Mouse (Mus musculus) MEL (cell line): ENCODE results near the gene Kcnj2. TPM values are rescaled to one million over a fixed set of nuclear protein-coding genes. Genes with fewer than 3 reads are reported as not detected.

Experiments used
- DNase-seq: peaks from one replicate; pipeline ENCODE4 v3.0.0; 2011; ENCODE audit warnings: low read depth, low spot score
- H3K27ac ChIP-seq: 2 replicates; pipeline ENCODE4 v1.5.1; 2012; ENCODE audit warnings: low read depth, mild to moderate bottlenecking, control low read depth, low read length, moderate library complexity; ENCODE audit not compliant: control insufficient read depth
- H3K27me3 ChIP-seq, 2 experiments: fragments of 150-350 bp in 1 of 2; sonication (generic) in 1 of 2; 2 replicates each; pipeline ENCODE4 v1.6.1; 2012; ENCODE audit warnings: low read length in 2 of 2, mild to moderate bottlenecking in 2 of 2, improper control_type of control experiment in 1 of 2, moderate library complexity in 1 of 2; ENCODE audit not compliant: insufficient read depth in 2 of 2, control insufficient read depth in 1 of 2
- H3K36me3 ChIP-seq, 2 experiments: 2 replicates each; pipeline ENCODE4 v1.6.1; 2012 to 2014; ENCODE audit warnings: low read length in 2 of 2, improper control_type of control experiment in 1 of 2, inconsistent platforms in 1 of 2, mild to moderate bottlenecking in 1 of 2; ENCODE audit not compliant: insufficient read depth in 2 of 2, control insufficient read depth in 1 of 2
- H3K4me1 ChIP-seq, 2 experiments: fragments of 150-350 bp in 1 of 2; sonication (generic) in 1 of 2; 2 replicates each; pipeline ENCODE4 v1.6.1; 2012; ENCODE audit warnings: low read length in 2 of 2, improper control_type of control experiment in 1 of 2, mild to moderate bottlenecking in 1 of 2; ENCODE audit not compliant: insufficient read depth in 2 of 2, control insufficient read depth in 1 of 2
- H3K4me3 ChIP-seq, 2 experiments: fragments of 150-350 bp in 1 of 2; sonication (generic) in 1 of 2; 2 replicates each; pipeline ENCODE4 v1.5.1; 2012; ENCODE audit warnings: low read depth in 2 of 2, low read length in 2 of 2, mild to moderate bottlenecking in 2 of 2, moderate library complexity in 2 of 2, control low read depth in 1 of 2, improper control_type of control experiment in 1 of 2; ENCODE audit not compliant: control insufficient read depth in 1 of 2, insufficient read depth in 1 of 2
- H3K79me2 ChIP-seq: 2 replicates; pipeline ENCODE4 v1.6.1; 2012; ENCODE audit warnings: mild to moderate bottlenecking, low read length, moderate library complexity; ENCODE audit not compliant: control insufficient read depth, poor library complexity, insufficient read depth
- H3K9ac ChIP-seq: 2 replicates; pipeline ENCODE4 v1.6.1; 2012; ENCODE audit warnings: low read depth, mild to moderate bottlenecking, control low read depth, low read length, moderate library complexity; ENCODE audit not compliant: control insufficient read depth, poor library complexity, severe bottlenecking
- H3K9me3 ChIP-seq: fragments of 150-350 bp; sonication (generic); replicated peaks from 2 replicates; pipeline ENCODE4 v1.6.1; 2012; ENCODE audit warnings: mild to moderate bottlenecking, low read length, improper control_type of control experiment, moderate library complexity; ENCODE audit not compliant: insufficient read depth
- CHD1 ChIP-seq: IDR thresholded peaks from 2 replicates; pipeline ENCODE4 v1.6.1; 2012; ENCODE audit warnings: low read depth, mild to moderate bottlenecking, inconsistent platforms, low read length, improper control_type of control experiment
- CTCF ChIP-seq, 3 experiments: IDR thresholded peaks in 2 of 3; conservative IDR thresholded peaks in 1 of 3; 2 replicates each; pipeline ENCODE4 v1.5.1; 2011 to 2012; ENCODE audit warnings: low read length in 3 of 3, low read depth in 2 of 3, mild to moderate bottlenecking in 2 of 3, improper control_type of control experiment in 1 of 3, inconsistent platforms in 1 of 3, mixed read lengths in 1 of 3, moderate library complexity in 1 of 3; ENCODE audit not compliant: control insufficient read depth in 1 of 3, insufficient read depth in 1 of 3, poor library complexity in 1 of 3, severe bottlenecking in 1 of 3
- E2F4 ChIP-seq: IDR thresholded peaks from 2 replicates; pipeline ENCODE4 v1.6.1; 2011; ENCODE audit warnings: low read depth, low read length, improper control_type of control experiment, borderline replicate concordance
- ELF1 ChIP-seq: IDR thresholded peaks from 2 replicates; pipeline ENCODE4 v1.6.1; 2014; ENCODE audit warnings: low read depth, mild to moderate bottlenecking, inconsistent platforms, low read length, improper control_type of control experiment, moderate library complexity
- EP300 ChIP-seq, 2 experiments: IDR thresholded peaks; 2 replicates each; pipeline ENCODE4 v1.6.1; 2011; ENCODE audit warnings: improper control_type of control experiment in 2 of 2, low read length in 2 of 2, low read depth in 1 of 2, mild to moderate bottlenecking in 1 of 2
- ETS1 ChIP-seq: IDR thresholded peaks from 2 replicates; pipeline ENCODE4 v1.6.1; 2012; ENCODE audit warnings: low read depth, mild to moderate bottlenecking, inconsistent platforms, low read length, improper control_type of control experiment, moderate library complexity
- GABPA ChIP-seq: IDR thresholded peaks from 2 replicates; pipeline ENCODE4 v1.6.1; 2012; ENCODE audit warnings: low read depth, mild to moderate bottlenecking, inconsistent platforms, low read length, improper control_type of control experiment, moderate library complexity
- HCFC1 ChIP-seq: IDR thresholded peaks from 2 replicates; pipeline ENCODE4 v1.6.1; 2012; ENCODE audit warnings: low read depth, mild to moderate bottlenecking, inconsistent platforms, low read length, improper control_type of control experiment, moderate library complexity
- JUND ChIP-seq: IDR thresholded peaks from 2 replicates; pipeline ENCODE4 v1.6.1; 2011; ENCODE audit warnings: low read depth, mild to moderate bottlenecking, improper control_type of control experiment, low read length
- MAFK ChIP-seq: IDR thresholded peaks from 2 replicates; pipeline ENCODE4 v1.6.1; 2011; ENCODE audit warnings: low read depth, mild to moderate bottlenecking, low read length, improper control_type of control experiment, borderline replicate concordance
- MAZ ChIP-seq: IDR thresholded peaks from 2 replicates; pipeline ENCODE4 v1.6.1; 2012; ENCODE audit warnings: low read depth, mild to moderate bottlenecking, inconsistent platforms, low read length, improper control_type of control experiment
- MXI1 ChIP-seq: IDR thresholded peaks from 2 replicates; pipeline ENCODE4 v1.6.1; 2011; ENCODE audit warnings: mild to moderate bottlenecking, low read depth, low read length, improper control_type of control experiment
- MYC ChIP-seq: IDR thresholded peaks from 2 replicates; pipeline ENCODE4 v1.6.1; 2011; ENCODE audit warnings: low read depth, mild to moderate bottlenecking, low read length, improper control_type of control experiment, moderate library complexity
- NELFE ChIP-seq: IDR thresholded peaks from 2 replicates; pipeline ENCODE4 v1.6.1; 2011; ENCODE audit warnings: low read depth, low read length, improper control_type of control experiment
- NRF1 ChIP-seq: IDR thresholded peaks from 2 replicates; pipeline ENCODE4 v1.6.1; 2014; ENCODE audit warnings: low read depth, mild to moderate bottlenecking, inconsistent platforms, low read length, improper control_type of control experiment, moderate library complexity; ENCODE audit not compliant: poor library complexity, insufficient read depth, severe bottlenecking
- POLR2A ChIP-seq, 2 experiments: IDR thresholded peaks; 2 replicates each; pipeline ENCODE4 v1.6.1; 2011 to 2012; ENCODE audit warnings: low read length in 2 of 2, mild to moderate bottlenecking in 2 of 2, control low read depth in 1 of 2, improper control_type of control experiment in 1 of 2, low read depth in 1 of 2, moderate library complexity in 1 of 2; ENCODE audit not compliant: control insufficient read depth in 1 of 2, insufficient read depth in 1 of 2, poor library complexity in 1 of 2
- POLR2AphosphoS5 ChIP-seq: IDR thresholded peaks from 2 replicates; pipeline ENCODE4 v1.6.1; 2012; ENCODE audit warnings: low read depth, borderline replicate concordance, mild to moderate bottlenecking, inconsistent platforms, low read length, moderate library complexity, mixed read lengths
- RAD21 ChIP-seq: IDR thresholded peaks from 2 replicates; pipeline ENCODE4 v1.6.1; 2011; ENCODE audit warnings: mild to moderate bottlenecking, low read depth, low read length, improper control_type of control experiment
- RCOR1 ChIP-seq: IDR thresholded peaks from 2 replicates; pipeline ENCODE4 v1.6.1; 2012; ENCODE audit warnings: low read depth, mild to moderate bottlenecking, inconsistent platforms, low read length, improper control_type of control experiment
- SIN3A ChIP-seq: IDR thresholded peaks from 2 replicates; pipeline ENCODE4 v1.6.1; 2012; ENCODE audit warnings: low read length, improper control_type of control experiment, inconsistent platforms
- SMC3 ChIP-seq: IDR thresholded peaks from 2 replicates; pipeline ENCODE4 v1.6.1; 2011; ENCODE audit warnings: low read depth, low read length, improper control_type of control experiment
- TCF12 ChIP-seq: IDR thresholded peaks from 2 replicates; pipeline ENCODE4 v1.6.1; 2014; ENCODE audit warnings: low read depth, mild to moderate bottlenecking, inconsistent platforms, low read length, improper control_type of control experiment, moderate library complexity
- UBTF ChIP-seq: IDR thresholded peaks from 2 replicates; pipeline ENCODE4 v1.6.1; 2012; ENCODE audit warnings: low read depth, mild to moderate bottlenecking, inconsistent platforms, low read length, improper control_type of control experiment, moderate library complexity, borderline replicate concordance; ENCODE audit not compliant: insufficient read depth
- USF2 ChIP-seq, 2 experiments: IDR thresholded peaks; 2 replicates each; pipeline ENCODE4 v1.6.1; 2011 to 2012; ENCODE audit warnings: improper control_type of control experiment in 2 of 2, low read length in 2 of 2, borderline replicate concordance in 1 of 2, inconsistent platforms in 1 of 2, low read depth in 1 of 2, mild to moderate bottlenecking in 1 of 2; ENCODE audit not compliant: insufficient read depth in 1 of 2
- ZC3H11A ChIP-seq: IDR thresholded peaks from 2 replicates; pipeline ENCODE4 v1.6.1; 2012; ENCODE audit warnings: low read depth, mild to moderate bottlenecking, inconsistent platforms, low read length, improper control_type of control experiment
- ZMIZ1 ChIP-seq: IDR thresholded peaks from 2 replicates; pipeline ENCODE4 v1.6.1; 2012; ENCODE audit warnings: low read depth, mild to moderate bottlenecking, inconsistent platforms, low read length, improper control_type of control experiment, moderate library complexity
- ZNF384 ChIP-seq: IDR thresholded peaks from 2 replicates; pipeline ENCODE4 v1.6.1; 2012; ENCODE audit warnings: low read depth, mild to moderate bottlenecking, inconsistent platforms, low read length, improper control_type of control experiment
- polyA plus RNA-seq, 2 experiments: library from polyadenylated mRNA; stranded (reverse) in 1 of 2; unstranded in 1 of 2; fragments of >175 nt in 1 of 2; fragments of >200 nt in 1 of 2; gene quantifications; 2 replicates each; pipeline versions ENCODE4 v1.2.1 to v1.2.4; 2012; ENCODE audit warnings: low replicate concordance in 2 of 2, low read depth in 1 of 2; ENCODE audit not compliant: insufficient read length in 2 of 2, insufficient read depth in 1 of 2, missing spikeins in 1 of 2
- total RNA-seq: library from RNA; depleted of rRNA; stranded (reverse); fragments of 300-350 nt; gene quantifications from 2 replicates; pipeline ENCODE4 v1.2.3, GENCODE M21; 2012; rRNA removed

Gene Kcnj2
- not detected in 2 replicates for total RNA-seq
- polyA plus RNA-seq: not detected

DNA sequence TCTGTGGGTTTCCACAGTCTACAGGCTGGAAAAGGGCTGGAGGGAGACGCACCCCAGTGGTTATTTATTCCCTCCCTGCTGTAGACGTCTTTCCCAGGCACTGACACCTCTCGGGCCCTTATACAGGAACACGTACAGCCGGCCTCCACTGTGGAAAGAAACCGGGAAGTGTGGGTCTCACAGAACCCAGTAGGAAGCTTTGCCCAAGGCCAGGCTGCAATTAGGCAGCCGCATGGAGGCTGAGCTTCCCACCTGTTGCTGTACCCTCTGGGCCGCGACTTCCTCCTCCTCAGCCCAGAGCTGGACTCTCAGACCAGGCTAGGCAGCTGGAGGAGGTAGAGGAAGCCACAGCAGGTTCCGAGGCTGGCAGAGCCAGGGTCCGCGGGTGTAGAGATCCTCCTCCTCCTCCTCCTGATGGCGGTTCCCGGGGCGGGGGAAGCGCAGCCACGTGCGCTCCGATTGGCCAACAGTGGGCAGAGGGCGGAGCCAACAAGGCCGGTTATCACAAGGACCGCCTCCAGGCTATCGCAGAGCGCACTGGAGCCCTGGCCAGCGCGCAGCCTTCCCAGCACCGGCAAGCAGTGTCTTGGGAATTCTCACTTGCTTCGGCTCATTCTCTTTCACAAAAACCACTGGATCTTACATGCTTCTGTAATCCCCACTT is at the start of gene Kcnj2:
Gene Kcnj2, plus strand, starts transcription at position 530 of the 664 bp plus-strand sequence.
- Histone ChIP-seq H3K79me2 (no peaks in the 10 kb centered on the region), H3K27ac (no peak within 1 kb of the TSS), H3K27me3 (no peaks in the 10 kb centered on the region)

DNA sequence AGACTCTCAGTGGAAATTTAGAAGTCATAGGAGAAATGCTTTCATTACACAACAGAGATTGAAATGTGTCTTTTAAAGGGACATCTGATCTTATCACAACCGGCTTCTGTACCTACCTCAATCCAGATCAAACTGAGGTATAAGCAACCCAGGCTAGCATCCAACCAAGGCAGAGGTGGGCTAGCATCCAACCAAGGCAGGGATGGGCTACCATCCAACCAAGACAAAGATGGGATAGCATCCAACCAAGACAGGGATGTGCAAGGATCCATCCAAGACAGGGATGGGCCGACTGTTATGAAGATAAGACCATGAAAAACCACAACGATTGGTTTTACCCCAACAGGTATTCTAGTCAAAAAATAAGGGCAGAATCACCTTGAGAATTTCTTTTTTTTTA is 49.8 kb upstream of the Kcnj2 start:
- H3K4me3 ChIP-seq: no peak overlapping the region
- no peaks in the 10 kb centered on the region for H3K9me3 ChIP-seq
- no peak for TF ChIP-seq MYC
- TF ChIP-seq CTCF (IDR thresholded peaks at IDR 0.05 in 2 of 3, conservative IDR thresholded peaks at IDR 0.05 in 1 of 3; ENCODE audit: control insufficient read depth in 1 of 3, insufficient read depth in 1 of 3, low read depth in 2 of 3, low read length in 3 of 3, poor library complexity in 1 of 3, severe bottlenecking in 1 of 3): no peak
- TF ChIP-seq SIN3A: no peak
- no peak for TF ChIP-seq USF2 (IDR thresholded peaks at IDR 0.05; ENCODE audit: borderline replicate concordance in 1 of 2, insufficient read depth in 1 of 2, low read depth in 1 of 2, low read length in 2 of 2)
- no peak for TF ChIP-seq JUND
- TF ChIP-seq EP300 (IDR thresholded peaks at IDR 0.05; ENCODE audit: low read depth in 1 of 2, low read length in 2 of 2): no peak
- no peak for TF ChIP-seq NELFE
- TF ChIP-seq POLR2AphosphoS5: no peak
- TF ChIP-seq RCOR1: no peak
- no peak for TF ChIP-seq ELF1
- no peak for TF ChIP-seq MXI1
- TF ChIP-seq NRF1: no peak
- no peak for TF ChIP-seq UBTF
- TF ChIP-seq HCFC1: no peak
- no peak for TF ChIP-seq POLR2A (IDR thresholded peaks at IDR 0.05; ENCODE audit: control insufficient read depth in 1 of 2, insufficient read depth in 1 of 2, low read depth in 1 of 2, low read length in 2 of 2, poor library complexity in 1 of 2)
- no peak for TF ChIP-seq CHD1
- no peak for TF ChIP-seq ZC3H11A
- TF ChIP-seq MAZ: no peak
- TF ChIP-seq RAD21: no peak
- no peak for DNase-seq
- H3K27me3 ChIP-seq: no peaks in the 10 kb centered on the region
- no peak overlapping the region for H3K9ac ChIP-seq
- H3K36me3 ChIP-seq: no peaks in the 10 kb centered on the region
- H3K79me2 ChIP-seq: no peaks in the 10 kb centered on the region
- H3K4me1 ChIP-seq: no peaks in the 10 kb centered on the region
- H3K27ac ChIP-seq: no peak overlapping the region

More for the DNA sequence above, at the start of gene Kcnj2:
- H3K4me1 ChIP-seq: no peaks in the 10 kb centered on the region
- H3K36me3 ChIP-seq: no peaks in the 10 kb centered on the region
- H3K9ac ChIP-seq: no peak within 1 kb of the TSS
- no peak within 1 kb of the TSS for H3K4me3 ChIP-seq
- no peak for DNase-seq
- no peak for TF ChIP-seq ETS1
- TF ChIP-seq SIN3A: no peak
- TF ChIP-seq UBTF: no peak
- TF ChIP-seq NELFE: no peak
- no peak for TF ChIP-seq MAFK
- no peak for TF ChIP-seq GABPA
- TF ChIP-seq RAD21: no peak
- TF ChIP-seq JUND: no peak
- no peak for TF ChIP-seq E2F4
- TF ChIP-seq NRF1: no peak
- no peak for TF ChIP-seq POLR2A (IDR thresholded peaks at IDR 0.05; ENCODE audit: control insufficient read depth in 1 of 2, insufficient read depth in 1 of 2, low read depth in 1 of 2, low read length in 2 of 2, poor library complexity in 1 of 2)
- TF ChIP-seq TCF12: no peak
- no peak for TF ChIP-seq ZNF384
- TF ChIP-seq USF2 (IDR thresholded peaks at IDR 0.05; ENCODE audit: borderline replicate concordance in 1 of 2, insufficient read depth in 1 of 2, low read depth in 1 of 2, low read length in 2 of 2): no peak
- no peak for TF ChIP-seq SMC3
- no peak for TF ChIP-seq ZMIZ1
- no peaks in the 10 kb centered on the region for H3K9me3 ChIP-seq
